Mouse (Mus musculus) left cerebral cortex, postnatal 25 days (tissue): Measurements from ENCODE around the gene Mfsd13b. TPM values are rescaled to one million over a fixed set of nuclear protein-coding genes. Genes with fewer than 3 reads are reported as not detected.
A peak's percentile ranks its signal among the peaks of the same experiment; 100 is the strongest.
"Not testable (repeated sequence)": the region's sequence is repeated elsewhere in the genome, so short reads cannot be mapped to it uniquely, and the experiment has no call there.

Experiments
- DNase-seq, 2 experiments: peaks; one replicate each; pipeline ENCODE4 v3.0.0; 2022; ENCODE audit warnings: low spot score in 2 of 2, mixed read lengths in 1 of 2
- intact Hi-C: fragments of 180-260 bp; cut with DNase I; formaldehyde crosslinking; loops from one replicate; pipeline ENCODE4 v1.15.1; 2025
- total RNA-seq, 2 experiments: library from RNA; stranded (reverse); gene quantifications; 2 replicates each; pipeline ENCODE4 v1.2.3; 2021

Mfsd13b gene
- total RNA-seq, 2 experiments from 2014 or later = 0.41 TPM

DNA sequence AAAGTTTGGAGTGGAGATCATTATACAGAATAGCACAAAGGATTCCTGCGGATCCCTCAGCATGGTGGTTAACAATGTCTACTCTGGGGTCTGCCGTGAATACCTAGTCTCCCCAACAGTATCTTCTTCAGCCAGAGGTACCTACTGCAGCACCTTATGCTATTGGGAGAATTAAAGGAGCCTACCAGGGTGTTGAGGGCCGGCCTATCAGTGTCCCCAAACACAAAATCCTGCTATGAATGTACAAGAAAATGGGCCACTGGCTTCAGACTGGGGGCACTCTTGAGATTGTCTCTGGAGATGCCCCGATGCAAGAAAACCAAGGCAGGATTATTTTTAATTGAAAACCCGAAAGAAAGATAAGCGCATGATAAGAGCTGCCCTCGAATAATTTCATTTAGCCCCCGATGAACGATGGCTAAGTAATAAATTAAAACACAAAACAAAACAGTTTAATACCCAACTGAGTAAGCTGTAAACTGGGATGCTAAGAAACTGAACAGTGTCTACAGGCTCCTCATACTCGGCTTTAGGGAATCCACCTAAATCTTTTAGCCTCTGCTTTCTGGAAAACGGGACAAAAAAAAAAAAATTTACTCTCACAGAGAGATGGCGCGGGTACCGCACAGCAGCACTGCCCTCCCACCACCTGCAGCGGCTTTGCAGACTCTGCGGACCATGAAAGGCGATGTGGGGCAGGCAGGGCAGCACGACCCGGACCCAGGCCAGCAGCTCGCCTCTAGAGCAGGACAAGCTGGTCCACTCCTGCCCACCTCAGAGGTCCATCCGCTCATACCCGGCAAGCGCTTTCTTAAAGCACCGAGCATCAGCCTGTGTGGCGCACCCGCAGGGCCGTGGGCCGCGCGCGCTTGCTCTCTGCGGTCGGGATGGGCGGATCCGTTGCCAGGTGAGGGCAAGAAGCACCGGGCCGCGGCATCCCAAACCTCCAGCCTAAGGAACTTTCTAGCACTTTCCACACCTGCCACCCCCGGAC, 1.1 kb upstream of the Mfsd13b start:
- peak; percentile 27 to 30 for DNase-seq
- intact Hi-C loops = no loop called here

DNA sequence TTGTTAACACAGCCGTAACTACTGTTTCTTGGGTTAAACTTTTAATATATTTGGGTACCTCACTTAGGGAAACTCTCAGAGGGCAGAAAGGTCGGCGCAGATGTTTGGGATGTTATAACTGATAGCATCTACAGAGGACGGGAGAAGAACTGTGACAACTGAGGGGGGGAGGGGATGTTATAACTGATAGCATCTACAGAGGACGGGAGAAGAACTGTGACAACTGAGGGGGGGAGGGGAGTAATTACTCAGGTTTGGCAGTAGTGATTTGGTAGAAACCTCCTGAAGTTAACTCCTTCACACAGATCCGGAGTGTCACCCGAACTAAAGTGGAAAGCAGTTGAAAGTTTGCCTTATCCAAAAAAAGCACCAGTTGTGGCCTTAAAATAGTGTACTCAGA, 659 bp downstream of the Mfsd13b start:
- intact Hi-C loops = no loop called here
- no peak for DNase-seq

DNA sequence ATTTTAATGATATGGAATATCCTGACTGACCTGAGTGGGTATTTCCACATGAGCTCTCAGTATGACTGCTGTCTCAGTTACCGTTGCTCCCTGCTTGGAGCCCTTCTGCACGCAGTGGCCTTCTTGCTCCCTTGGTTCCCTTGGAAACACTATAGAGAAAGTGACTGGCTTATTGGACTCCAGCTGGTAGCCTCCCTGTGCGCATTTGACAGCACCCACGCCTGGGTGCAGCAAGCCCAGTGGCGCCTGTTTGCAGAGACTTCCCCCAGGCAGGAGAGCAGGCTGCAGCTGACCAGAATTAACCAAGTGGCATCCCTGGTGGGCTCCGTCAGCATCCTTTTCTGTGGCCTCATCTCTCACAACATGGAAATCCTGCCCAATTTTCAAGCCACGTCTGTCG, 8.9 kb downstream of the Mfsd13b start:
- DNase-seq = peak in 1 of 2 experiments; percentile 14
- intact Hi-C loops = no loop called here

DNA sequence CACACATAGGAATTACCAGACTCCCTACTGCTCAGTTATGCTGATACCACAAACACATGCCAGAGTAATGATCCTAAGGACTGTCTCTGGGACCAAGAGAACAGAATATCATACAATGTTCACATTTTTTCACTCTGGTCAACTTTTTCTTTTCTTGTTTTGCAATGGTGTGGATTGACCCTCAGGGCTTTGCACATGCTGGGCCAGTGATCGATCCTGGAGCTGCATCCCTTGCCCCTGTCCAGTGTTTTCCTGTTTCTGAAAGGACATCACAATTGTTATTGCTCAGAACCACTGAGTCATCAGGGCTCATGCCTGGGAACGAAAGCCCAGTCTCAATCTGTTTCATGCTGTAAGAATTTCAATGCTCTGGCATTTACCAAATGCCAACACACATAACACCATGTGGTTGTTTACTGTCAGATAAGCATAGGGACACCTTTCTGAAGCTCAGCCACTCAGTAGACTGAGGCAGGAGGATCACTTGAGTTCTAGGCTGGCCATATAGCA, 16.8 kb downstream of the Mfsd13b start:
- intact Hi-C loops = no loop called here
- DNase-seq = no peak

DNA sequence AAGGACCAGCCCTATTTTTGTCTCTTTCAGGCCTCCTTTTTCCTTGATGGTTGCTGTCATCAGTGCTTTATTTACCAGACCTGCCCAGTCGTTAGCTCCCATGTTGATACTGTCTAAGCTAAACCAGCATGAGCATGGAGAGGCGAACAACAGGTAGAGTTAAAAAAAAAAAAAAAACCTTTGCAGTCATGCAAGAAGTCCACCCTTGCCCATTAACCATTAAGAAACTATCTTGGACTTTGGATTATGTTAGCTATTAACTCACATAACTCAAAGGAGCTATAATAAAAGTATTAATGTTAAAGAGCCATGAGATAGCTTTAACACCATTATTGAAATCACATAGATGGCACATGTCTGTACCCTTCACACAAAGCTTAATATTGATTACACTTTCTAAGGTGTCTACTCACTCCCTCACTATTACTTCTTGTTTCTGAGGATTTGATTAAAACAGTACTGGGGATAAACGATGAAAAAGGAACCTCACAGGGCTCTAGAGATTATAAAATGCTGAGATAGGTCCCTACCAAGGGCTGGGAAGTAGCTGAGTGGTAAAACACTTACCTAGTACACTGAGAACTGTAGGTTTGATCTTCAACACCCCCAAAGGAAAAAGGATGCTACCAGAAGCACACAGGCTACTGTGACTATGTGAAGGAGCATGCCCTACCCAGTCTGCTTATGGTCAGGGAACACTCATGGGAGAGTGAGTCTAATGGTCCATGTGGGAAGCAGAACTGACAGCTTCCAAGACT, 17.9 kb downstream of the Mfsd13b start:
- DNase-seq = no peak
- intact Hi-C loops = no loop called here

DNA sequence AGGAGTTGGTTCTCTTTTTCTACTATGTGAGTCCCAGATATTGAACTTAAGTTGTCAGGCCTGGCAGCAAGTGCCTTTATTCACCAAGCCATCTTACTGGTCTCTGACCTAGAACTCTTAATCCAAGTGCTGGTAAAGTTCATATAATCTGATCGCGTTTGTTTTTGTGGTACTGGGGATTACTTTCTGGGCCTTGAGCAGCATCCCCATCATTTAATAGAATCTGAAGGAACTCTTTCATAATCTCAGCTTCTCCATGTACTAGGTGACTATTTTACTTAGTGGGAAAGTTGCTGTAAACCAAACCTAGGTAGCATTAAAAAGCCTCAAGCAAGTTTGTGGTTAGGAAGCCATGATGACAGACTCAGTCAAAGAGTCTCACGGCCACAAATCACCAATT, 19.6 kb downstream of the Mfsd13b start:
- intact Hi-C loops = no loop called here
- DNase-seq = no peak

DNA sequence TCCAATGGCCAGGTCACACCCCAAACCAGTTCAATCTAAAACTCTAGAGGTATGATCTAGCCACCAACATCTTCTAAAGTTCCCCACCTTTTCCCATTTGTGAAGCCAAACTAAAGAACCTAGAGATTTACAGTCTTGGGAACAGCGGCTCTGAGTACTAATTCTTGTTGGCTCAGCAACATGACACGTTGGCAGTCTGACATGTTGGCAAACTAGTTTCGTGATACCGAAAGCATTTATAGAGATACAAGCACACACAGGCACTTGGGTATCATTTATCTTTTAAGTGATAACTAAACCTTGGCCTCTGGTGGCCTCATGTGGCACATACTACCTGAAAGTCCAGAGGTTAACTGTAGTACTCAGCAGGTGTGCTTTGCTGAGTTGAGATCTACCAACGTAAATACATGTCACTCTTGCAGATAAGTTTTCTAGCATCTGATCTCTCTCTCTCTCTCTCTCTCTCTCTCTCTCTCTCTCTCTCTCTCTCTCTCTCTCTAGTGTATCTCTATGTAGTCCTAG, 20.2 kb downstream of the Mfsd13b start:
- no peak for DNase-seq
- intact Hi-C loops = no loop called here

DNA sequence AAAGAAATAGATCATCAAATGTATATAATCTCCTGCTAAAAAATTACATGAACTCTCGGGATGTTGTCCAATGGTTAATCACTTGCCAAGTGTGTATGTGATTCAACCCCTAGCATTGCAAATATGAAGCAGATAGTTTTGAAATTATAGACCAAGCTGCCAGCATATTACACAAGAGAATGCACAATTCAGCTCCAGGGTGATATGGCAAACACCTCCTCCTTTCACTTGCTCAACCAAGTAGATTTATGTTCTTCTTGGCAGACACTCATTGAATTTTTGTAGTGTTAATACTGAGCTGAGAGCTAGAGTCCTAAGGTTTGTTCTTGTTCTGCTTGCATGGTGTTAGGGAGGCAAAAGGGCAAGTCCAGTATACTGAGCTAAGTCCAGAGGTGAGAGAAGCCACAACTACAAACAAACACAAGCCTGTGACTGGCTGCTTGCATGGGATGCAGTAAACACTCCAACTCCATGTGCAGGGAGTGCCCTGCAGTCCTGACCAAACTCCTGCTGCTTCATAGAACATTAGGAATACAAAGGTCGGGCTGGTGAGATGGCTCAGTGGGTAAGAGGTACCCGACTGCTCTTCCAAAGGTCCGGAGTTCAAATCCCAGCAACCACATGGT, 21.6 kb downstream of the Mfsd13b start:
- intact Hi-C loops = no loop called here

DNA sequence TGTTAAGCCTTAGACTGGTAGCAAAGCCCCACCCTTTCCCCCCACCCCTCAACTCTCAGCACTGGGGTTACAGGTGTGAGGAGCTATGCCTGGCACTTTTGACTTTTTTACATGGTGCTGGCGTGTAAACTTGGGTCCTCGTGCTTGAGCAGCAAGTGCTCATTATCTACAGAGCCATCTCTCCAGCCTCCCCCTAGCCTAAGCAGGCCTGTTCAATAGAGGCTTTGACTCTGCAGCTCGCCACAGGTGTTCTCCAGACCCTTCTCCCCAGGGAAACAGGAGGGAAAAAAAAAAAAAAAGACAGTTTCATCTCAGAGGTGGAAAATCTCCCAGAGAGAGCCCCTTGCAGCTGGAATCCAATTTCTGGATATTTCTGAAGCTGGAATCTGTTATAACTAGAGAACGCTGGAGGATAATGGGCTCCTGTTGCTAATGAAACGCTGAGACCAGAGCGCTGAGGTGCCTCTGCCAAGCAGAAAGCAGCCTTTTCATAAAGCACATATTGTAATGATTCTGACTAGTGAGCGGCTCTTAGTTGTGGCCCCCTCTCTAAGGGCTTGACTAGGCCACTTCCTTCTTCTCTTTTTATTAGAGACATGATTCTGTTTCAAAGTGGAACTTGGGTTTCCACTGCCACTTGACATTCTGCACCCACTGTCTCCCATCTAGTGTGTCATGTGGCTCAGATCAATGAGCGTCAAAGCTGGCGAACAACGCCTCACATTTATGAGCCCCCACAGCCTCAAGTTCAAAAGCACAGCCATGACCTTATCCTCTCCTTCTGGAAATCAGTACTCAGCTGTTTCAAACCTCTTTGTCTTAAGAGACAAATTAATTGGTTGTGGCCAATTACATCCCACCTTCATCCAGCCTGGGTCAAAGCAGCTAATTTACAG, 29.7 kb downstream of the Mfsd13b start:
- intact Hi-C loops = no loop called here
- peak in 1 of 2 experiments; percentile 7 for DNase-seq

More for the DNA sequence above, 21.6 kb downstream of the Mfsd13b start:
- DNase-seq = no peak

DNA sequence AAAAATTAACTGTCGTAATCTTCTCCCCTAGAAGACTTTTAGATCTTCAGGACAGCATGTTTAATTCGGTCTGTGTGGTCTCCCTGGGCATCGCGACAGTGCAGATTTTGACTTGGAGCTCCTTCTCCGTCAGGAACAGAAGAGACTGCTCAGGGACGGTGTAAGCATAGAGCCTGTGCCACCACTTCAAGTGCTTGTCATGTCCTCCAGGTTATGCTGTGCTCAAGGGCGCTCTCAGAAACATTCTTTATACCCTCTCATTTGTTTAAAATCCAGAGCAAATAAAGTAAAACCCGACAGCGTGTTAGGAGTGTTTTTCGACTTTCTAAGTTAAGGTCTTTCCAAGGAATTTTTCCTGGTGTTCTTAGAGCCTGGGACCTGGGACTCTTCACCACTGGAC, 32.2 kb downstream of the Mfsd13b start:
- intact Hi-C loops = no loop called here
- no peak for DNase-seq

DNA sequence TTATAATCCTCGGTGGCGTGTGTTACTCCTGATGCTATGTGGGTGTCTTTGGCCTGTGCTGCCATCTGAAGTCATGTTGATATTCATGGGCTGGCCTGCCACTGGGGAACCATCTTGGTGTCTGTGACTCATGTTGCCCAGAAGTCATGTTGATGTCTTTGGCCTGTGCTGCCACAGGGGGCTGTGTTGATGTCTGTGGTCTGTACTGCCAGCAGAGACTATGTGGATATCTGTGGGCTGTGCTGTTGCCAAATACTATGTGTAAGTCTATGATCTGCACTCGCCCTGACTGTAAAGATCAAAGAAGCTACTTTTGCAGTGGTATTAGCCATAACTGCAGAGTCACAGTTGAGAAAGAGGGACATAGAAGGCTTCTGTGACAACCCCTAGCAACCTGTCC, 36.5 kb downstream of the Mfsd13b start:
- DNase-seq = no peak
- intact Hi-C loops = no loop called here

DNA sequence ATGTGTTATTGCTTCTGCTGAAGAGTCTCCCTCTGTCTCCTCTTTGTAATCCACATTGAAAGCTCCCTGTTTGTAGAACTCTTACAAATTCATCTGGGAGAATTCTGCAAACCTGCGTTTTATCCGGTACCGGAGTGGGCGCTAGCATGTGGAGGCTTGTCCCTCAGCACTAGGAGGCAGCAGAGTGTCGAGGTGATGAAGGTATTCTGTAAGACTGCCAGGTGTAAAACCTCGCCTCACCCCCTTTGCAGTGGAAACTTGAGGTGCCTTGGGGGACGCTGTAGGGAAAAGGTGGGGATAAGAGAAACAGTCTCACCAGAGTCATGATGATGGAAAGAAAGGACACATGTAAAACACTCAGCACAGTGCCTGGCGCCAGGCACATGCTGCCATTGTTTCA, 38.0 kb downstream of the Mfsd13b start:
- DNase-seq = peak in 1 of 2 experiments; percentile 42
- intact Hi-C loops = no loop called here

DNA sequence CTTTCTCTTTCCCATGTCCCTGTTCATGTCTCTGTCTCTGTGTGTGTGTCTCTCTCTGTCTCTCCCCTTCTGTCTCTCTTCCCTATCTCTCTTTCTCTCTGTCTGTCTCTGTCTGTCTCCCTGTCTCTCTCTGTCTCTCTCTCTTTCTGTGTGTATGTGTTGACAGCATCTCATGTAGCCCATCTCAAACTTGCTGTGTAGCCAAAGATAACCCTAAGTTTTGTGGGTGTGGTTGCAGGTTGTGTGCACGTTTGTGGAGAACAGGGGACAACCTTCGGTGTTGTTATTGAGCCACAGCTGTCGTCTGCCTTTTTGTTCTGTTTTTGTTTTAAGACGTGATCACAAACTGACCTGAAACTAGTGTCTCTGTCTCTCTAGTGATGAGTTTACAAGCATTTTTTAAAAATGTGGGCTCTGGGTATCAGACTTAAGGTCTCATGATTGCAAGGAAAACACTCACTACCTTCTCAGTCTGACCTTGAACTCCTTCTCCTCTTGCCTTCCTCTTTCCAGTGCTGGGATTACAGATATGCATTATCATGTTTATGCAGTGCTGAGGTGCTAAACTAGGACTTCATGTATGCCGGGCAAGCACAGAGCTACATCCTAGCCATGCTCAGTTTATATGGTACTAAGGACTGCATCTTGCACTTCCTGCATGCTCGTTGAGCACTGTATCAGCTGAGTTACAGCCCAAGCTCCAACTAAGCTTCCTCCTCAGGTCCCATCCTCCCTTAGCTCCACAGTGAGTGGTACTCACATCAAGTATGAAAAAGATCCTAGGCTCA, 43.1 kb downstream of the Mfsd13b start:
- intact Hi-C loops = no loop called here
- DNase-seq = no peak

DNA sequence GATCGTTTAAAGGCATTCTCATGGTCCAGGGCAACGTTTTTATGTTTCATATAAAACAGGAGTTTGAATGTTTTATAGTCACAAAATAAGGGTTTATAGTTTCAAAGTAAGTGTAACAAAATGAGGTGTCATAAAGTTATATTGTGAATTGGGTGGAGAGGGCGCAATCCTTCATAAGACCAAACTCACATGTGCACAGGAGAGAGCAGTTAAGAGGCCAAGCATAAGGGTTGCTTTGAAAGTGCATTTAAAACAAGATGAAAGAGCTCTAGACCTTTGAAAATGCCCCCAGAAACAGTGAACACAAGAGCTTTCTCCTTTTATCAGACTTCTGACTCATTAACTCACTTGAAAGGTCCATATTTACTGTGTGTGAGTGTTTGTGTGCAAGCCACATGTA, 44.0 kb downstream of the Mfsd13b start:
- intact Hi-C loops = no loop called here
- no peak for DNase-seq

DNA sequence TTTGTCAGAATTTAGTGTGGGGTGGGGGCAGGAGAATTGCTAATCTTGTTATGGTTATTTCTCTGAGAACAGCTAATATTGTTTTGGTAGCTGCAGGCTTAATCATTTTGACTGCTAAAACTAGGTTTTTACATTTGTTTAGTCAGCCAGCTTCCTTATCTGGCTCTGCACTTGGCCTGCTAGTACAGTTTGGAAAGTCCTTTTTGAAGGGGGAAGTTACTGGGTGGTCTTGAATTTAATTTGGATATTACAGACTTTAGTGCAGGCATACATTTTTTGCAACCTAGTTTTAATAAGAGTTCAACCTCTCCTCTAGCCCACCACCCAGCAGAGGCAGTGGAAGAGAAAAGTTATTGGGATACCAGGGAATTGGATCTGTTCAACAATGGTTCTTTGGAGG, 47.6 kb downstream of the Mfsd13b start:
- intact Hi-C loops = loop anchor here (5.0 kb wide), 1 partner anchor 188 kb away; the partner anchor contains the start of gene Eef2k
- not testable (repeated sequence) for DNase-seq

DNA sequence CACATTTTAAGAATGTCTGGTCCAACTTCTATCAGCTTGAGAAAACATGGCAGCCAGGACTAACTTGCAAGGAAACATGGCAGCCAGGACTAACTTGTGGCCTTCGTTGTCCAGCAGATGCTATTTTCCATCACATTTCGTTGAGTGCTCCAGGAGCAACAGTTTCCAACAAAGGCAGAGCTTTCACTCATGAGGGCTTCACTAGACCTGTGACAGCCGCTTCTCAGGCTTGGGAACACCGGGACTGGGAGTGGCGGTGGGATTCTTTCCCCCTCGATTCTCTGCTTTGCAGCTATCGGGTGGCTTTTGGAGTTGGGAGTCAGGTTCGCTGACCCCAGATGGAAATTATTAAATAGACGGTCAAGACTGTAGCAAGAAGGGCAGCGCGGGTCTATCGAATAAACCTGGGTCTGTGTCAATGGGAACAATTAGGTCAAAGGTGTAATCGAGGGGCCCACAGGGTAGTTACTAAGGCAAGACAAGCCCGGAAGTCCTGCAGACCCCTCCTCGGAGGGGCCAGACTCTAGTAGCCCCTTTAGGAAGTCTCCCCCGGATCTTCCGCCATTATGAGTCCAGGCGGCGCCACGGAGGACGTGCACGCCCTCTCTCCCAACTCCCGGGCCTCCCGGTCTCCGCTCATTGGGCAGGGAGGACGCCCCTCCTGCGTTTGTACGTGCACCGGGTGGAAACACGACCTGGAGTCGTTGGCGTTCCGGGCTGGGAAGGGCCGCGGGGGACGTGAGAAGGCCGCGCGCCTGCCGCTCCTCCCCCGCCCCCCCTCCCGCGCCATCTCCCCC, 51.7 kb downstream of the Mfsd13b start, which contains the start of gene Mettl9:
Gene Mettl9, plus strand, starts transcription at position 590 of the 797 bp plus-strand sequence.
- intact Hi-C loops = loop anchor here (5.0 kb wide), 1 partner anchor 192 kb away; the partner anchor contains the start of gene Eef2k
- peak; percentile 91 to 95 for DNase-seq

DNA sequence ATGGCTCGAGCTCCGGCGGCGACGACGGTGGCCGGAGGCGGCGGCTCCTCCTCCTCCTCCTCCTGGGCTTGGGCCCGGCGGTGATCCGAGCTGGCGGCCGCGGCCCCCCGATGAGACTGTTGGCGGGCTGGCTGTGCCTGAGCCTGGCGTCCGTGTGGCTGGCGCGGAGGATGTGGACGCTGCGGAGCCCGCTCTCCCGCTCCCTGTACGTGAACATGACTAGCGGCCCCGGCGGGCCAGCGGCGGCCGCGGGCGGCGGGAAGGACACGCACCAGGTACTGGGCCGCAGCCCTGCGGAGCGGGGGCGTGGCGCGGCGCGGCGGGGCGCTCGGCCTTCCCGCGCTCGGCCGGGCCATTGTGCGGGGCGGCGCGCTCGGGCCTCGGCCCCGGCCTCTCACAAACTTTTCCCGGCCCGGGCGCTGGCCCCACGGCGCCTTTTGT, 52.4 kb downstream of the Mfsd13b start:
- intact Hi-C loops = loop anchor here (5.0 kb wide), 1 partner anchor 192 kb away; the partner anchor contains the start of gene Eef2k

More for the DNA sequence above, 52.4 kb downstream of the Mfsd13b start:
- DNase-seq = peak; percentile 54 to 75
